In the genomic region with DNA sequence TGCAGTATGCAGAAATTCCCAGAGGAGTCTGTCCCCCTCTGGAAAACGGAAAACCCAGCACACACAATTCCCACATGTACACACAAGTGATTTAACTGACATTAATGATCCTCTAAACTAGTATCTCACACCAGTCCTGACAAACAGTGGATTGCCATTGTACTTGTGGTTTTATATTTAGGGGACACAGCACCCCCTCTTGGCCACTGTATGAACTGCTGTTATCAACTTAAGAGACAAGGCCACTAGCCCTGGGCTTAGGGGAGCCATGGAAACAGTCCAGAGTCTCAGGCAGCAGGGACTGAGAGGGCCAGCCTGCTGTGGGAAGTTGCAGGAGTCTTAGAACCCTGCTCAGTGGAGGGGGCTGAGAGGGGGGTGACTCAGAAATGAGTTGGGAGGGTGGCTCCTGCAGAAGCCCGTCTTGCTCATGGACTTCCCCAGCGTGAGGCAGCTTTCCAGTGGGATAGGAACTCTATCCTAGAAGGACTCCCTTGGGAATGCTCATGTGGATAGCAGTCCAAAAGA, we compare ENCODE assay signal across 11 mouse cellular contexts. TPM values are rescaled to one million over a fixed set of nuclear protein-coding genes. Genes with fewer than 3 reads are reported as not detected.
DNase-seq lines count a peak whose midpoint lies in the region; ATAC-seq and TF ChIP-seq lines count a peak whose summit lies in the region.
"Had no signal": no experiment of that assay in that cellular context is flagged by ENCODE, and none has a peak within 500 bp of the region (broad histone marks: within the 10 kb centered on the region; RNA-seq: fewer than 3 reads in every experiment).

No protein-coding gene starts in this region.

- no peak overlapping the region for H3K27ac ChIP-seq in liver, adult 2 months (replicated peaks; ENCODE audit: insufficient read depth, low read depth, low read length)
- no peak overlapping the region for H3K27ac ChIP-seq in liver, embryonic 11.5 days (ENCODE audit: low read depth, low read length)
- no peak overlapping the region for H3K27ac ChIP-seq in bone marrow, adult 2 months (ENCODE audit: control insufficient read depth, insufficient read depth, low read depth, low read length, poor library complexity)
- H3K27ac ChIP-seq: forebrain, embryonic 10.5 days; limb, embryonic 12.5 days had no signal

- DNase-seq in CD4-positive, CD25-positive, alpha-beta regulatory T cell, adult 2 months (ENCODE audit: low read depth, low spot score), result peak; percentile 71
- peak; percentile 30 for DNase-seq in liver, adult 2 months (ENCODE audit: extremely low read depth, low read depth, low spot score)
- no peak for DNase-seq in liver, embryonic 11.5 days (ENCODE audit: low spot score)
- DNase-seq in naive thymus-derived CD4-positive, alpha-beta T cell, adult 2 months (ENCODE audit: low read depth), result peak; percentile 66
- DNase-seq in gastrocnemius, postnatal 10 days, result no peak

- H3K9me3 ChIP-seq in liver, embryonic 11.5 days (ENCODE audit: control insufficient read depth, low read length), result no peaks in the 10 kb centered on the region
- H3K9me3 ChIP-seq: forebrain, embryonic 10.5 days; limb, embryonic 12.5 days had no signal

- no peaks in the 10 kb centered on the region for H3K79me2 ChIP-seq in liver, adult 2 months (ENCODE audit: control insufficient read depth, insufficient read depth, low read length)

- no peaks in the 10 kb centered on the region for H3K4me1 ChIP-seq in liver, adult 2 months (ENCODE audit: control insufficient read depth, insufficient read depth, low read length)
- no peaks in the 10 kb centered on the region for H3K4me1 ChIP-seq in liver, embryonic 11.5 days (replicated peaks; ENCODE audit: control insufficient read depth, insufficient read depth, low read length)
- H3K4me1 ChIP-seq in bone marrow, adult 2 months (ENCODE audit: control insufficient read depth, insufficient read depth, low read length), result no peaks in the 10 kb centered on the region
- H3K4me1 ChIP-seq: forebrain, embryonic 10.5 days; limb, embryonic 12.5 days had no signal

- H3K27me3 ChIP-seq in liver, adult 2 months (ENCODE audit: control insufficient read depth, insufficient read depth, low read length), result no peaks in the 10 kb centered on the region
- no peaks in the 10 kb centered on the region for H3K27me3 ChIP-seq in liver, embryonic 11.5 days (replicated peaks; ENCODE audit: control insufficient read depth, insufficient read depth, low read length)

- 60% methylated on average over 3 of the region's 3 CpGs for WGBS in liver, adult 2 months
- 62% methylated on average over 3 of the region's 3 CpGs for WGBS in liver, embryonic 11.5 days
- 73% methylated on average over 3 of the region's 3 CpGs for WGBS in bone marrow, adult 2 months

- no peak overlapping the region for H3K4me2 ChIP-seq in liver, embryonic 11.5 days
- H3K4me2 ChIP-seq: limb, embryonic 12.5 days had no signal

- no peak overlapping the region for H3K4me3 ChIP-seq in liver, adult 2 months (ENCODE audit: insufficient read depth, low read depth, low read length)
- no peak overlapping the region for H3K4me3 ChIP-seq in liver, embryonic 11.5 days (ENCODE audit: low read depth, low read length)
- H3K4me3 ChIP-seq in bone marrow, adult 2 months (replicated peaks; ENCODE audit: control insufficient read depth, low read depth, low read length), result no peak overlapping the region
- H3K4me3 ChIP-seq: forebrain, embryonic 10.5 days; limb, embryonic 12.5 days had no signal

- no peaks in the 10 kb centered on the region for H3K36me3 ChIP-seq in liver, adult 2 months (ENCODE audit: control insufficient read depth, insufficient read depth, low read length)
- H3K36me3 ChIP-seq in liver, embryonic 11.5 days (ENCODE audit: control insufficient read depth, insufficient read depth, low read length), result no peaks in the 10 kb centered on the region
- H3K36me3 ChIP-seq: forebrain, embryonic 10.5 days; limb, embryonic 12.5 days had no signal

- ATAC-seq in CD4-positive, CD25-positive, alpha-beta regulatory T cell, adult 4 months, result no peak
- ATAC-seq in liver, embryonic 11.5 days (replicated peaks; ENCODE audit: low FRiP score), result no peak
- no peak for ATAC-seq in frontal cortex, adult (ENCODE audit: low TSS enrichment)

- no peak for TF ChIP-seq POLR2A in liver, adult 2 months (IDR thresholded peaks at IDR 0.05; ENCODE audit: extremely low read depth, insufficient read depth, low read length)
- no peak for TF ChIP-seq POLR2A in bone marrow, adult 2 months (IDR thresholded peaks at IDR 0.05; ENCODE audit: borderline replicate concordance, control insufficient read depth, low read depth, low read length)

- H3K9ac ChIP-seq in liver, adult 2 months (ENCODE audit: low read depth, low read length), result no peak overlapping the region
- no peak overlapping the region for H3K9ac ChIP-seq in liver, embryonic 11.5 days (ENCODE audit: low read depth, low read length)
- H3K9ac ChIP-seq: limb, embryonic 12.5 days had no signal

- TF ChIP-seq CTCF in liver, adult 2 months (IDR thresholded peaks at IDR 0.05; ENCODE audit: low read depth, low read length), result peak; percentile 52
- peak; percentile 40; the same call in 1 of the 2 replicates for TF ChIP-seq CTCF in bone marrow, adult 2 months (IDR thresholded peaks at IDR 0.05; ENCODE audit: control insufficient read depth, insufficient read depth, low read length)

RNA-seq across cellular contexts. Expression of a gene that starts 4.2 kb away (rescaled TPM):
- polyA plus RNA-seq in CD4-positive, CD25-positive, alpha-beta regulatory T cell, adult 4 months (2017; shearing (Covaris generic)), result not detected
- not detected in 2 replicates for total RNA-seq in liver, adult 2 months (2014; rRNA removed)
- polyA plus RNA-seq in liver, adult 2 months (2012; rRNA removed), result not detected in 2 replicates
- not detected in 2 replicates for polyA plus RNA-seq in liver, embryonic 11.5 days (2014; fragmentation: Nextera tagmentation; extraction: Ambion mirVana)
- polyA plus RNA-seq in bone marrow, adult 2 months (2011; ENCODE audit: insufficient read depth, insufficient read length, low replicate concordance, missing spikeins), result not detected in 2 replicates
- not detected for total RNA-seq in gastrocnemius, postnatal 10 days (2021)
- polyA plus RNA-seq: C2C12; forebrain, embryonic 10.5 days; limb, embryonic 12.5 days had no signal

RNA-seq across cellular contexts. Expression of a gene that starts 18.2 kb away (rescaled TPM):
- not detected for polyA plus RNA-seq in CD4-positive, CD25-positive, alpha-beta regulatory T cell, adult 4 months (2017; shearing (Covaris generic))
- total RNA-seq in liver, adult 2 months (2014; rRNA removed), result not detected in 2 replicates
- not detected in 2 replicates for polyA plus RNA-seq in liver, adult 2 months (2012; rRNA removed)
- polyA plus RNA-seq in liver, embryonic 11.5 days (2014; fragmentation: Nextera tagmentation; extraction: Ambion mirVana), result not detected in 2 replicates
- polyA plus RNA-seq in bone marrow, adult 2 months (2011; ENCODE audit: insufficient read depth, insufficient read length, low replicate concordance, missing spikeins), result not detected in 2 replicates
- not detected for total RNA-seq in gastrocnemius, postnatal 10 days (2021)
- polyA plus RNA-seq: C2C12; forebrain, embryonic 10.5 days; limb, embryonic 12.5 days had no signal

RNA-seq across cellular contexts. Expression of a gene that starts 22.0 kb away (rescaled TPM):
- 1 to 10 TPM in 1 of 2 experiments, not detected in 1; 1.2 TPM for polyA plus RNA-seq in CD4-positive, CD25-positive, alpha-beta regulatory T cell, adult 4 months (2017; shearing (Covaris generic))
- 3.5 and 4.3 TPM in 2 replicates for total RNA-seq in liver, adult 2 months (2014; rRNA removed)
- polyA plus RNA-seq in liver, adult 2 months (2012; rRNA removed), result 0.73 and 2.9 TPM in 2 replicates
- polyA plus RNA-seq in liver, embryonic 11.5 days (2014; fragmentation: Nextera tagmentation; extraction: Ambion mirVana), result 0.23 and 0.39 TPM in 2 replicates
- polyA plus RNA-seq in bone marrow, adult 2 months (2011; ENCODE audit: insufficient read depth, insufficient read length, low replicate concordance, missing spikeins), result 10.0 and 23.1 TPM in 2 replicates
- not detected for total RNA-seq in gastrocnemius, postnatal 10 days (2021)
- polyA plus RNA-seq: C2C12; forebrain, embryonic 10.5 days had no signal

RNA-seq across cellular contexts. Expression of a gene that starts 41.9 kb away (rescaled TPM):
- 10 to 100 TPM; 44.7 to 54.6 TPM for polyA plus RNA-seq in CD4-positive, CD25-positive, alpha-beta regulatory T cell, adult 4 months (2017; shearing (Covaris generic))
- 6.2 and 10.0 TPM in 2 replicates for total RNA-seq in liver, adult 2 months (2014; rRNA removed)
- 1.6 and 6.4 TPM in 2 replicates for polyA plus RNA-seq in liver, adult 2 months (2012; rRNA removed)
- polyA plus RNA-seq in liver, embryonic 11.5 days (2014; fragmentation: Nextera tagmentation; extraction: Ambion mirVana), result 1.3 and 1.6 TPM in 2 replicates
- 4.9 and 8.9 TPM in 2 replicates for polyA plus RNA-seq in bone marrow, adult 2 months (2011; ENCODE audit: insufficient read depth, insufficient read length, low replicate concordance, missing spikeins)
- not detected for total RNA-seq in gastrocnemius, postnatal 10 days (2021)

RNA-seq across cellular contexts. Expression of a gene that starts 48.9 kb away (rescaled TPM):
- polyA plus RNA-seq in CD4-positive, CD25-positive, alpha-beta regulatory T cell, adult 4 months (2017; shearing (Covaris generic)), result not detected
- not detected in 2 replicates for total RNA-seq in liver, adult 2 months (2014; rRNA removed)
- polyA plus RNA-seq in liver, adult 2 months (2012; rRNA removed), result not detected in 2 replicates
- not detected in 2 replicates for polyA plus RNA-seq in liver, embryonic 11.5 days (2014; fragmentation: Nextera tagmentation; extraction: Ambion mirVana)
- not detected in 2 replicates for polyA plus RNA-seq in bone marrow, adult 2 months (2011; ENCODE audit: insufficient read depth, insufficient read length, low replicate concordance, missing spikeins)
- not detected for total RNA-seq in gastrocnemius, postnatal 10 days (2021)
- polyA plus RNA-seq: C2C12; forebrain, embryonic 10.5 days; limb, embryonic 12.5 days had no signal

Comparison
In these comparisons a context has a peak if more than half of its experiments do, and no peak if none do; other contexts are left out.
1. DNase-seq: peak in CD4-positive, CD25-positive, alpha-beta regulatory T cell, adult 2 months (single experiment), liver, adult 2 months (single experiment) and naive thymus-derived CD4-positive, alpha-beta T cell, adult 2 months (single experiment); none in liver, embryonic 11.5 days (single experiment) and gastrocnemius, postnatal 10 days (single experiment).